Mouse (Mus musculus) WW6 (cell line): ENCODE measurements around the gene Scaf8.
"Not testable (repeated sequence)": the region's sequence is repeated elsewhere in the genome, so short reads cannot be mapped to it uniquely, and the experiment has no call there.

ENCODE experiments used
- DNase-seq: peaks from one replicate; pipeline ENCODE4 v3.0.0-alpha.2; 2013; ENCODE audit warnings: low read depth, low spot score

Gene Scaf8

DNA sequence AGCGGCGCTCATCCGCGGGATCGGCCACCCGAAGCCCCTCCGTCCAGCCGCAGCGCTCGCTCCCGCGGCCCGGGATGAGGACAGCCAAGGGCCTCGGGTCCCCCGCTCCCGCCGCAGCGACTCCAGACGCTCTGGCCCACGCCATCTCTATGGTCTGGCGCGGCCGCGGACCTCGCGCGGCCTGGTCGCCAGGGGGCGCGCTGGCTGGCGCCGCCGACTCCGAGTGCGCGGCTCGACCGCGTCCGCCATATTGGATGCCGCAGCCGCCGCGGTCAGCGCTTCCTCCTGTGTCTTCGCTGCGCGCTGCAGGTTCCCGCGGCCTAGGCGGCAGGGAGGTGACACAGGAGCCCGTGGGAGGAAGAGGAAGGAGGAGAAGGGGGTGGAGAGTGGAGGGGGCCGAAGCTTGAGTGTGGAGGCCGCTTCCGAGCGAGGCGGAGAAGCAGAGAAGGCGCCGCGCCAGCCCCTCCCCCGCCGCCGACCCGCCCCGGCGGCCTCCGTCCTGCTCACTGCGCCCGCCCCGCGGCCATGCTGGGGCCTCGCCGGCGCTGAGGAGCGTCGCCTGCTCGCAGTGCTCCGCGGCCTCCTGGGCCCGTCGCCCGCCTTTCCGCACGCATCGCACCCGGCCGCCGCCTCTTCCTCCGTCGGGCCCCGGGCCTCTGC is at the start of gene Scaf8:
Gene Scaf8 (plus strand): TSS at position 253 of the 660 bp plus-strand sequence.
- DNase-seq, result peak; percentile 55

GRCm38 (mm10) chr17:3075166-3075872 is 39.5 kb upstream of the Scaf8 start:
- no peak for DNase-seq

- no peak for DNase-seq
These were observed 38.9 kb upstream of the Scaf8 start for GRCm38 (mm10) chr17:3075873-3076245.

- DNase-seq, result not testable (repeated sequence)
These were observed 36.8 kb upstream of the Scaf8 start for GRCm38 (mm10) chr17:3077936-3078335.

DNA sequence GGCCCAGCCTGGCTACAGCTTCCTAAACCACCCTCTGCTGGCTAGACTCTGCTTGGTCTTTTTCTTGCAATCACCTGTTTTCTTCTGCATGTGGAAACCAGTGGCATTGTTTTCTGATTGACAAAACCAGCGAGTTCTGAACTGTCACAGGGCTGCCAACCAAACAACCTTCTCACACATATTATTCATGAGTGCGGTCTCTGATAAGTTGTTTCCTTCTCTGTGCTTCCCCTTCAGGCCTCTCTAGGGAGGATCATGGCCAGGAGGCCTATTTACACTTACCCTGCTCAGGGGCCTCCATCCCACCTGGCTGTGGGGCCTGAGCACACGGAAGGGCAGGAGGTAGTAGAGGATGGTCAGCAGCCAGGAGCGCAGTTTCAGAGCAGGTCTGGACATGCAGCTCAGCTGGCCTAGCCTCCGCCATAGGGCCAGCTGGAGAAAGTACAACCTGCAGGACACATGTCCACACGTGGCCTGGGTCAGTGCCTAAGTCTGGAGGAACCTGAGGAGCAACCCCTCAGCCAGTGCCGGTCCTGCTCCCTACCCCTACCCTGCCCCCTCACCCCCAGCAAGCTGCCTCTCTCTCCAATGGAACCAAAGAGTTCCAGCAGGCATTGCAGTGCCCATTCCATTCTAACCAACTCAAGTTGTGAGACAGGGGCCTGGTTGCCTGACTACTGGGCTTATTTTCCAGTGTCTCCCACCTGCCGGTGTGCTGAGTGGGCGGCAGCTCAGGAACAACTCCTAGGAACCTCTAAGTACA is 34.0 kb upstream of the Scaf8 start:
- not testable (repeated sequence) for DNase-seq

DNA sequence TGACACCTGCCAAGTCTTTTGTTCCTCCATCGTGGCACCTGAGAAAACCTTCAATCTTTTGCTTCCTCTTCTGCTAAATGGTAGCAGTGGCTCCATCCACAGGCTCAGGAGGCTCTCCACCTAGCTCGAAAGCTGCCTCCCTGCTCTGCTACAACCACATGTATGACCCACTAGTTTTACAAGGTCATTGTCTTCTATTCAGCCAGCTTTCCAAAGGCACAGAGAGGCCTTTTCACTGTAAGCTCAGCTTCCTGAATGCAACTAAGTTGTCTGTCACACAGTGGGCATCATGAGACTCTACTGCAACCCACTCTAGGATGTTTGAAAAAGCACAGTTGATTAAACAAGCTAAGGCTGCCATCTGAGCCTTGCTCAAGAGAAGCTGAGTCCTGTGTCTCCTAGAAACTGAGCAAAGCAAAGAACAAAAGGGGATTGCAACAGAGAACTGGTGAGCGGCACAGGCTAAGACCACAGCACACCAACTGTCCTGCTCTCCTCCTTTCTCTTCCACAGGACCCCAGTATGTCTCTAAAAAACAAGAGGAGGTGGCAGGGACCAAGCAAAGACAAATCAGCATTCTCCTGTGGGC is 33.2 kb upstream of the Scaf8 start:
- DNase-seq, result not testable (repeated sequence)

DNA sequence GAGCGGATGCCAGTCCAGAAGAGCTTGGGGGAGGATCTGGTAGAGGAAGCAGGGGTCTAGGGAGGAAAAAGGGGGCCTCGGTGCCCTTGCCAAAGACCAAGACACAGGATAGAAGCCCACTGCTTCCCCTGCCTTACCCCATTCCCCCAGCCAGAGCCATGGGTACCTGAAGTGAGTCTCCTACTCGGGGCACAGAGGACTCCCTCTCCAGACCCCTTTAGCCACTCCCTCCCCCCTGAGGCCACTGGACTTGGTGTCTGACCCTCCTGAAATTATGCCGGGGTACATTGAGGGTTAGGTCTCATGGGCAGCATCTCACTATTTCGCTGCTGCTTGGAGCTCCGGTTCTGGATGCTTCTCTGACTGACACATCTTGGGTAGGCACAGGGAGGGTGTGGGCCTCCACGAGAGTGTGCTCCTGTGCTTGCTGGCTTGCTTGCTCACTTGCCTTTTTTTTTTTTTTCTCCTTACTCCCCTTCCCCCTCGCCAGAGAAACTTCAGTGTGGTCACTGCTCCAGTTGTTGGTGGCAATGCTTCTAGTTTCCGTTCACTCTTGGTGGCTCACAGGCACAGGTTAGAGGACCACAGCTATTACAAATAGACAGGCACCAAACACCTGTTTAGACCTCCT is 32.5 kb upstream of the Scaf8 start:
- peak; percentile 33 for DNase-seq

GRCm38 (mm10) chr17:3082756-3083749 is 31.7 kb upstream of the Scaf8 start:
- DNase-seq, result not testable (repeated sequence)

DNA sequence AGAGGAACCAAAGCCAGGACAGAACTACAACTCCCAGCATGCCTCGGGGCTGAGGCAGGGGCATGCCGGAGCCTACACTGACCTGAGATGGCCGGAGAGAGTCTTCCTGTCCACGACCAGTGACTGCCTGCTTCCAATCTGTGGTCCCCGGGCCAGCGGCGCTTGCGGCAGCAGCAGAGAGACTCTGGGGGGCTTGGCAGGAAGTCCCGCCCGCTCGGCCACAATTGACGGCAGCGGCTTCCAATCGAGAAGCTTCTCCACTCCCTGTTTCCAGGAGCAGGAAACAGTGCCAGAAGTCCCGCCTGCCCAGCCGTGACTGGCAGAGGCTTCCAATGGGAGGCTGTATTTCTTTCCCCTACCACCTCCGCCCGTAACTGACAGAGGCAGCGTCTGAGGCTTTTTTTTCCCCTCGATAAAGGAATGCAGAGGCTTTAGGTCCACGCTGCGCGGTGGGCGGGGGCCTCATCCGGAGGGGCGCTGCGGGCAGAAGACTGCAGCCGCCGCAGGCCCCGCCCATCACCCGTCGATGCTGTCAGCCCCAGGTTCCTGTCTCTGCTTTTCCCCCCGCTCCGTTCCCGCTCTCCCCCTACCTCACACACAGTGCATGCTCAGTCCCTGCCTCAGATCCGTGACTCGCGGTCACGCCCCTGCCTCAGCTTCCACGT is 30.8 kb upstream of the Scaf8 start:
- DNase-seq, result peak; percentile 100

- DNase-seq, result peak; percentile 20
These were observed 30.2 kb upstream of the Scaf8 start for GRCm38 (mm10) chr17:3084551-3084930.

DNA sequence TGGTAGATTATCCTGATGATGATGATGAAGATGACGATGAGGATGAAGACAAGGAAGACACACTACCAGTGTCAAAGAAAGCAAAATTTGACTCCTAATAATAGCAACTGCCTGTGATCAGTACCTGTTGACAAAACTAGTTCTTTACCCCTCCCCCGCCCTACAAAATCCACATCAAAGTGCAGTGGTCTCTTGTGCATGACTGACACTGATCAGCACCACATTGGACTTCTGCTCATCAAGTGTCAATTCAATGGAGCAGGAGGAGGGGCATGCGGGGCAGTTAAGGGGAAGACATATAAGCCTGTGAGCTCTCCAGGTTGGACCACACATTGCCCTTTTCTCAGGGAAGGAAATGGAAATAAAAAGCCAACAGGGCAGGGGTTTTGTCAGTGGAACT is 29.6 kb upstream of the Scaf8 start:
- DNase-seq, result no peak

GRCm38 (mm10) chr17:3092682-3093081 is 22.1 kb upstream of the Scaf8 start:
- DNase-seq, result no peak

DNA sequence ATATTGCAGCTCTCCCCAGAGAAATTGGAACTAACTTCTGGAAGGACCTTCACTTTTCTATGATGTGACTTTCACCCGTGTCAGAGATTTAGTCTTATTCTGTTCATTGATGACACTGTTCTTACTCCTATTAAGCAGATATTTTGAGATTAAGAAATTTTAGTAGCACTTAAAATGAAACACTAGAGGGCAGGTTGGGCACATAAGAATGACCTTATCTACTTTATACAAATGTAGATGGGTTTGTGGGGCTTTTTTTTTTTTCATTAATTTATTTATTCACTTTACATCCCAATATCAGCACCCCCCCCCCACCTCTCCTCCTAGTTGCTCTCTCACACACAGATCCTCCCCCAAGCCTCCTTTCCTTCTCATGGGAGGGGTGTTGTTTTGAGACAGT is 15.5 kb upstream of the Scaf8 start:
- not testable (repeated sequence) for DNase-seq

DNA sequence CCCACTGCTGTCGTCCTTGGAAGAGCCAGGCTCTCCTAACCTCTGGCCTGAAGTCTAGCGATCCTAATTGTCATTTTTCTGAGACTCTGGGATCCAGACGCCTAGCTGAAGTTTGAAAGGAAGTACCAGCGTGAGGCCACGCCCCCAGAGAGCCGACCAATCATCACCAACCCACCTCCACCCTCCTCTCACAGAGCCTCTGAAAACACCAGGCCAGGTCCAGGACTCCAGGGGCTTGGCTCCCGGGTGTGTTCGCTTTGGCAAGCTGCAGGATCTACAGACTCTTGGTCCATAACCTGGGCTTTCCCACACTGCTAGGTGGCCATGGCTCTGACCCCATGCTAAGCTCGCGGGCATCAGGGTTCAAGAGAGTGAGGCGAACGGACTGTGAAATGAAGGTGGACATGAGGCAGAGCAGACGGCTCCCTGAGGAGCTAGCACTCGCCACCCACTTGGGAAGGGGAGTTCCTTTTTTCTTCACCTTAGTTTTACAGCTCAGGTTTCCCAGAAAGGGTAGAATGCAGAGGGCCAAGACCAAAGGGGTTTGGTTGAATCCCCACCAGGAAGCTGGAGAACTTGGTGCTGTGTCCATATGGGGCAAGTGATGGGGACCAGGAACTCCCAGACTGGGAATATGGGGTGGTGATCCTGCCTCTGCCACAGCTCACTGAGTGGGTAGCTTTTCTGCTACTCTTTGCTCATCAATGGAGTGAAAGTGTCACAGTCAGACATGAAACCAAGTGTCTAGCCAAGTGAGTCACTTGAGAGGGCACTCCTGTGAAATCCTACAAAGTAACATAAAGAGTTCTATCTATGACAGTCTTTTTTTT is 12.2 kb upstream of the Scaf8 start:
- DNase-seq, result peak; percentile 55

- no peak for DNase-seq
These were observed 10.4 kb upstream of the Scaf8 start for GRCm38 (mm10) chr17:3104154-3104931.

GRCm38 (mm10) chr17:3105022-3105421 is 9.8 kb upstream of the Scaf8 start:
- DNase-seq, result no peak

DNA sequence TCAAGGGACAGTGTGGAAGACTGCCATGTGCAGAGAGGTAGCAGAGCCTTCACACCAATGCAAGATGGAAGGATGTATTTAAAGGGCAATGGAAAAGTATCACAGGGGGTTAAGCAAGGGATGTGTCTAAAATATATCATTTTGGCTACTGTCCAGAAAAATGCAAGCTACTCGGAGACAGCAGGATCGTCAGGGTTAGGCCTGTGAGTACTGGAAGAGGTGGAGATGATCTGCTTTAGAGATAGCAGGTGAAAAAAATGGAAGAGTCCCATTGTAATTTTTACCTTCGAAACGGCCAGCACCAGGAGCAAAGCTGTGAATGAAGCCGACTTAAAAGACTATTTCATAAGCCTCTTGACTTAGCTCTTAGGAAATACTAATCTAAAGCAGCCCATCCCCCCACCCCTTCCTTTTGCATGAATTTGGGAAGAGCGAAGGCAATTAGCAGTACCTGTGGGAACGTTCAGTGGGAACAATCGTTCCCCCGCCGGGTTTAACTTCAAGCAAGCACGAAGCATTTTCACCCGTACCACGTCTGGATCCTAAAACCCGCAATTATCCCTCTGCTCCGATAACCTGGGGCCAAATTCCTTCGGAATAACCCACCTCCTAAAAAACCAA is 925 bp upstream of the Scaf8 start:
- no peak for DNase-seq

DNA sequence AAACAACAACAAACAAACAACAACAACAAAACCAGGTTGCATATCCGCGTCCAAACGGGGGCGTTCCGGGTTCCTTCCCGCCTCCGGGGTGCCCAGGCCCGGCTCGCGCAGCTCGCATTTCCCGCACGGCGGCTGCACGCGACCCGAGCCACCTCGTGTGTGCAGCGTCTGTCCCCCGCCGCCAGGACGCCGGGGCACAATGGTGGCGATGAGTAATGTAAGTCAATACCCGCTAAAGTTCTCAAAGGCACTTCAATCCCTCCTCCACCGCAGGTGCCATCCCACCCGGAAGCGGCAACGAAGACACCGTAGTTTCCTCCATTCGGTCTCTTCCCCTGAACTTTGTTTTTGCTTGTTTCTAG is 433 bp upstream of the Scaf8 start:
- peak; percentile 43 for DNase-seq
